Mouse (Mus musculus) embryonic fibroblast, embryonic 13.5 days (primary cell): ENCODE data around the gene Dclre1c. TPM values are rescaled to one million over a fixed set of nuclear protein-coding genes. Genes with fewer than 3 reads are reported as not detected.
A peak's percentile ranks its signal among the peaks of the same experiment; 100 is the strongest.
"Not testable (repeated sequence)": the region's sequence is repeated elsewhere in the genome, so short reads cannot be mapped to it uniquely, and the experiment has no call there.

Source experiments
- H3K27ac ChIP-seq: 2 replicates; pipeline ENCODE4 v1.5.1; 2012; ENCODE audit warnings: low read length, control low read depth, inconsistent platforms; ENCODE audit not compliant: insufficient read depth
- H3K4me1 ChIP-seq: 2 replicates; pipeline ENCODE4 v1.6.1; 2011; ENCODE audit warnings: low read length; ENCODE audit not compliant: control insufficient read depth, insufficient read depth
- H3K4me3 ChIP-seq: 2 replicates; pipeline ENCODE4 v1.5.1; 2011; ENCODE audit warnings: mild to moderate bottlenecking, control low read depth, low read length; ENCODE audit not compliant: insufficient read depth
- CTCF ChIP-seq: IDR thresholded peaks from 2 replicates; pipeline ENCODE4 v1.5.1; 2011; ENCODE audit warnings: mild to moderate bottlenecking, control low read depth, low read length, moderate library complexity, borderline replicate concordance; ENCODE audit not compliant: insufficient read depth
- POLR2A ChIP-seq: IDR thresholded peaks from 2 replicates; pipeline ENCODE4 v1.6.1; 2011; ENCODE audit warnings: low read depth, mild to moderate bottlenecking, control low read depth, low read length, moderate library complexity
- polyA plus RNA-seq: library from polyadenylated mRNA; stranded (reverse); fragments of >200 nt; gene quantifications from 2 replicates; pipeline ENCODE4 v1.2.4, GENCODE M21; 2011; ENCODE audit warnings: low read depth; ENCODE audit not compliant: missing spikeins, insufficient read length

Gene Dclre1c
- 6.3 and 7.5 TPM in 2 replicates for polyA plus RNA-seq

DNA sequence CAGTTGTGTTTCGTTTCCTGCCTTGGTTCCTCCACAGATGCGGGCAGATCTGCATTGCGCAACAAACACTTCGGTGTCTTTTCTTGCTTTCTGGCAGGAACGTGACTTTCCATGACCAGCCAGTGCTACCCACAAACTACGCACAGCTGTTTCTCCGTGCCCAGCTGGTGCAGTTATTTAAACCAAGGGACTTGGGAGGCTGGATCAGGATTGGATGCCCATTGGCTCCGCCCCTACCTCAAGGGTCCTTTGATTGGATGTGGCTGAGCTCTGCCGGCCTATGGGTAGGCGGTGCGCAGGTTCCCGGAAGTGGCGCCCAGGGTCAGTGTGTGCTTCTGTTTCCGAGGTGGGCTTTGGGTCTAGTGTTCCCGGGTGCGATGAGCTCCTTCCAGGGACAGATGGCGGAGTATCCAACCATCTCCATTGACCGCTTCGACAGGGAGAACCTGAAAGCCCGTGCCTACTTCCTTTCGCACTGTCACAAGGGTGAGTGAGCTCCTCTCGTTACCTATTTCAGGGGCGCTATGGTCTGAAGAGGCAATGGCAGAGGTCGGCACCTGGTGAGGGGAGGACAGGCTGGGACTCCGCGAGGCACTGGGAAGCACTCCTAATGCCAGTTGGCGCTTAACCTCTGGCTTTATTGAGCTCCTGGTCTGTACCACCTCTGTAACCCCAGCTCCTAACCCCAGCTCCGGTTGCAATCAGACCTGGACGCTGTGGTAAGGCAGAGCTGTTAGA lies at the start of gene Dclre1c:
TSS of gene Dclre1c (plus strand) at position 291 of the 738 bp plus-strand sequence.
- no peak within 1 kb of the TSS for H3K27ac ChIP-seq
- no peak for TF ChIP-seq CTCF
- peak; percentile 55; the same call in 1 of the 2 replicates for TF ChIP-seq POLR2A

DNA sequence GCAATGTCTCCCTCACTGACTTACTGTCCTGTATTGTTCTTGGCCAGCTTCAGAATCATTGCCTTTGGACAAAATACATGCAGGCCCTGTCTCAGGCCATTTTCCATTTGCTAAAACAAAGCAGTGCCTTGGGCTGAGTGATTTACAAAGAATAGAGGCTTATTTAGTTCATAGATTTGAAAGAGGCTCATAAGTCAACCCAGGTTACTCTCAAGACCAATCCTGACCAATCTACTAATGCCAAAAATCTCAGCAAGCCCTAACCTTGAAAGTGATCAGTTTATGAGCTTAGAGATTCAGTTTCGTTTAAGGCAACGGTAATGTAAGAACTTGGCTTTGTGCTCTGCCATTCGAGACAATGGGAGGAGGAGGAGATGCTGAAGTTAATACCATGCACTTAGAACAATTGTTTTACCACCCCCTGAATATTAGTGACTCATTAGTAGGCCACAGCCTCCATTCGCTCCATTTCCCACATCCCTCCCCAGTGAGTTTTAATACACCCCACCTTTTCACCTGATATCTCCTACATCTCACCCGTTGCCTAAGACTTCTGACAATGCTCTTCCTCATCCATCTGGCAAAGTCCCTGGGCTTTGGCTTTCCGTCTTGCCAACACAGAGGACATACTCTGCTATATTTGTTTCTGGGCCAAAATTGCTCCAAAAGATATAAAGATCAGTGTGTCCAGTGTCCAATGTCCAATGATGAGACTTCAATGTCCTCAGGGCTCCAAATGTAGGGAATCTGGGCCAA lies 36.6 kb upstream of the Dclre1c start:
- Histone ChIP-seq H3K4me1 (no peaks in the 10 kb centered on the region), H3K27ac (no peak overlapping the region), H3K4me3 (no peak overlapping the region)
- TF ChIP-seq POLR2A (no peak), CTCF (no peak)

More for the DNA sequence above, at the start of gene Dclre1c:
- Histone ChIP-seq H3K4me3 (peak within 1 kb of the TSS; percentile 92), H3K4me1 (no peaks in the 10 kb centered on the region)

DNA sequence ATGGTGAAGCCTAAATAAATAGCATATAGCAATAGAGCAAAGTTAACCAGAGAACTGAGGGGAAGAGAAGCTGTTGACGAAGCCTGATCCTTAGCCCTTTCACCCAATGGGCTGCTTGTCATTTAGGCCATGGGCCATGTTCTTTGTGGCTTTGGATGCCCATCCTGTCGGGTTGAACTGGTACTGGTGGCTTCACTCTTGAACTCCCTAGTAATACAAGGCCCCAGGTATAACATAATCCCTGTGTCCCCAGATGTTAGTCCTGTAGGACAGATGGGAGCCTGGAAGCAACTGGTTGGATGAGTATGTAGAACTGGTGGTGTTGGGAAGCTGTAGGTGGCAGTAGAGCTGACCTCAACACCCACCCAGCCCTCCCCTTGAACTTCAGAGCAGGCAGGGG lies 32.0 kb upstream of the Dclre1c start:
- H3K4me3 ChIP-seq: no peak overlapping the region
- H3K27ac ChIP-seq: no peak overlapping the region
- no peak for TF ChIP-seq POLR2A
- TF ChIP-seq CTCF: no peak
- H3K4me1 ChIP-seq: no peaks in the 10 kb centered on the region

DNA sequence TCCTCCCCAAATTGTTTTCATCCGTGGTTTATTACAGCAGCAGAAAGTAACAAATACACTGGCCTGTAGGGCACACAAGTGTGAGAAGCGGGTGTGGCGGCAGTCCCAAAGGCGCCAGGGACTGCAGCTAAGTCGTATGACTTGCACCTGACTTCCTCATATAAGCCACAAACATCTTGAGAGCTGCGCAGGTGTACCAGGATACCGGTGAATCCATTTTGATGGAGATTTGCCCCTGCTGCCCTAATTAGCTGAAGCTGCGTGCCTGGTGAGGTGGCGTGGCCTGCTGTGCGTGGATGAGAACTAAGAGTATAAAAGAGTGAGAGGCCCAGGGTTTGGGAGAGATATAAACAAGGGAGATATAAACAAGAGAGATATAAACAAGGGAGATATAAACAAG lies 26.8 kb upstream of the Dclre1c start, which contains the start of gene Olah:
TSS of gene Olah (minus strand) at position 101 of the 400 bp plus-strand sequence.
- H3K4me1 ChIP-seq, H3K4me3 ChIP-seq, H3K27ac ChIP-seq: not testable (repeated sequence)

DNA sequence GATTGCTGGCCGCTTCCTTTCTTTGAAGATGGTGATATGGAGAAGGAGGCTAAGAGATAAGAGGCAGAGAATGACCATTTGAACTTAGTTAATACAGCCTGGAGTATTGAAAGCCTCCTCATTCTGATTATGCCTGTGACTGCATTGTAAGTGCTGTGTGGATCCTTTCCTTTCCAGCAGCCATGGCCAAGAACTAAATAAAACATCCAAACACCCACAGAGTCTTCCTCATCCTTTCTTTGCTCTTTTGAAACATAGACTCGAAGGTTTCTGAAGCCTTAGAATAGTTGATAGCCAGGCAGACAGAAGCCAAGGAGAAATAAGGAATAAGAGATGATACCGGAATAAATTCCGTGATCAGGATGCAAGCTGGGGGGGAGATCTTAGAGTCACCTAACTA lies 17.9 kb upstream of the Dclre1c start:
- TF ChIP-seq CTCF: no peak
- TF ChIP-seq POLR2A: no peak
- Histone ChIP-seq H3K4me3 (no peak overlapping the region), H3K27ac (no peak overlapping the region), H3K4me1 (no peaks in the 10 kb centered on the region)

DNA sequence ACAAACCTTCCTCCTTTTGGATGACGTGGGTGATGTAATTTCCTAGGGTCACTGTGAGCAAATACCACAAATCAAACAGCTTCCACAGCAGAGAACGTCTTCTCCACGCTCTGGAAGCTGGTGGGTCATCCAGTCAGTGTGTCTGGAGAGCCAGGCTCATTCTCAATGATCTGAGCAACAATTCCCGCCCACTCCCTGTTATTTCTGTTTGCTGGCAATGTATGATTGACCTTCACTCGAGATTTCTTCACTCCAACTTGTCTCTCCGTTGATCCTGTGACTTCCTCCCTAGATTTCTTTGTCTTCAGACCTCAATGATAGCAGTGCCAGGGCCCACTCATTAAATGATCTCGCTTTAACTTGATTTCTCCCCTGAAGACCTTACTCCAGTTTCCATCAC lies 16.2 kb upstream of the Dclre1c start:
- H3K4me1 ChIP-seq: no peaks in the 10 kb centered on the region
- no peak overlapping the region for H3K4me3 ChIP-seq
- TF ChIP-seq POLR2A: no peak
- no peak for TF ChIP-seq CTCF
- H3K27ac ChIP-seq: no peak overlapping the region

DNA sequence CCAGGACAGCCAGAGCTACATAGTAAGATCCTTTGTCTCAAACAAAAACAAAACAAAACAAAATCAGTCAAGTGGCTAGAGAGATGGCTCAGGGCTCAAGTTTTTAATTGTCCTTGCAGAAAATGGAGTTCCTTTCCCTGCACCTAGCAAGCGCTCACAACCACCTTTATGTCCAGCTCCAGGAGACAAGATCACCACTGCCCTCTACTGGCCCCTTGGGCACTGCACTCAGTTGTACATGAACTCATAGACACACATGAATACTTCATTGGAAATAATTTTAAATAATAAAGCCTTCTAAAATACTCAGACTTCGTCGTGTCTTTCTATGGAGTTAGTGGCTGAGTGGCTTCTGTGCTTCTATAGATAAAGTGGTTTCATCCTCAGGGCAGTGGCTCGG lies 9.7 kb upstream of the Dclre1c start:
- no peak overlapping the region for H3K4me3 ChIP-seq
- no peaks in the 10 kb centered on the region for H3K4me1 ChIP-seq
- peak; percentile 65; the same call in 1 of the 2 replicates for TF ChIP-seq CTCF
- no peak for TF ChIP-seq POLR2A
- H3K27ac ChIP-seq: no peak overlapping the region

DNA sequence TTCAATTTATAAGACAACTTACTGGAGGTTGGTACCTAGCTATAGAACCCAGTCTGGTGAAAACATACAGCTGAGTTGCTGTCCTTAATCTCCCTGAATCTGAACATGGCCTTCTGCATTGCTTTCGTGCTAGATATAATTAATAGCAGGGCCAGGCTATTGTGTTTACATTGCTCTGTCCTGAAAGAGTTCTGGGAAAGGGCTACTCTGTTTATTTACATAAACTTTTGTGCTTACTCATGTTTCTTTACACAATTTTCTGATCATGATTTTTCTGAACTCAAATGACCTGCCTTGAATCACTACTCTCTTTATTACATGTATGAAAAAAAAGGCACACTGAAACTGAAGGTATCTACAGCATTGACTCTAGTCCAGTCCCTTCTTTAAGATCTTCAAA lies 8.3 kb upstream of the Dclre1c start:
- no peaks in the 10 kb centered on the region for H3K4me1 ChIP-seq
- H3K27ac ChIP-seq: no peak overlapping the region
- TF ChIP-seq CTCF (no peak), POLR2A (no peak)
- no peak overlapping the region for H3K4me3 ChIP-seq

DNA sequence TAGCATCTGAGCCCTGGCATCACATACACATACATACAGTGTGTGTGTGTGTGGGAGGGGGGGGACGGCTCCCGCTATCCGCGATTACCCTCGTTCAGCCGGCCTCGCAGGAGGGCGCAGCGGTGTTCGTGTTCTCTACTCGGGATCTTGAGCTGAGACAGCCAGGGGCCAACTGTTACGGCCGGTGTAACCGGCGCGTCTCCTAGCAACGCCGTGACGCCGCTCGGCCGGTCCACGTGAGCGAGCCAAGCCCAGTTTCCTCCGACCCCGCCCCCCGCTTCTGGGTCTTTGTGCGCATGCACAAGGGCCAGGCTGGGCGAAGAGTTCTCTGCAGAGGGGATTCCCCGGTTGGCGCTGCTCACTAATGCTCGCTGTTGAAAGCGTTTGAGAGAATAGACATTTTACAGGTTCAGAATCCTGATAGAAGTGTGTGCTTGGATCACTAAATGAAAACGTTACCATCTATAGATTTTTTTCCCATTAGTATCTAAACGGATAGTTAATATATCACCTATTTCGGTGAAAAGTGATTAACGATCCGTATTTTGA lies 5.0 kb upstream of the Dclre1c start:
- H3K4me1 ChIP-seq: no peaks in the 10 kb centered on the region
- TF ChIP-seq CTCF: no peak
- TF ChIP-seq POLR2A: peak; percentile 50; the same call in 1 of the 2 replicates
- H3K27ac ChIP-seq: no peak overlapping the region
- H3K4me3 ChIP-seq: peak overlapping the region; percentile 80

DNA sequence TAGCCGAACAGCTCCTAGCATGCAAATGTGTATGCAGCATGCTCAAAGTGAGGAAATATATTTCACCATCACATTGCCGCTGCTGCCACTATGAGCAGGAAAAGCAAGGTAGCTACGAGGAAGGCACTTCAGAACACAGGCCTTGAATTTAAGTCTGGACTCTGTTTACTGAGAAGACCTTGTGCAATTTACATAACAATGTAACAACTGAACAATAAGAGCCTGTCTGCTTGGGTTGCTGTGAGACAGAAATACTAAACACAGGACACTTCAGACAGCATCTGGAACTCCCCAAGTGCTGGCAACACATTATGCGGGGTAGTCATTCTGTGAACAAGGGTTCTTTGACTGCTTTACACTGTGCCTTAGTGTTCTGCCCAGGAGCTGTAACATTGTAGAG lies 3.8 kb upstream of the Dclre1c start:
- Histone ChIP-seq H3K4me3 (no peak overlapping the region), H3K4me1 (no peaks in the 10 kb centered on the region), H3K27ac (no peak overlapping the region)
- TF ChIP-seq POLR2A: no peak
- no peak for TF ChIP-seq CTCF
